Mouse (Mus musculus) thymus, adult 18-20 months (tissue): ENCODE data around the gene Tmem145.

Experiments
- DNase-seq, 2 experiments: peaks; one replicate each; pipeline ENCODE4 v3.0.0; 2022; ENCODE audit warnings: mixed read lengths in 2 of 2

Tmem145 gene

DNA sequence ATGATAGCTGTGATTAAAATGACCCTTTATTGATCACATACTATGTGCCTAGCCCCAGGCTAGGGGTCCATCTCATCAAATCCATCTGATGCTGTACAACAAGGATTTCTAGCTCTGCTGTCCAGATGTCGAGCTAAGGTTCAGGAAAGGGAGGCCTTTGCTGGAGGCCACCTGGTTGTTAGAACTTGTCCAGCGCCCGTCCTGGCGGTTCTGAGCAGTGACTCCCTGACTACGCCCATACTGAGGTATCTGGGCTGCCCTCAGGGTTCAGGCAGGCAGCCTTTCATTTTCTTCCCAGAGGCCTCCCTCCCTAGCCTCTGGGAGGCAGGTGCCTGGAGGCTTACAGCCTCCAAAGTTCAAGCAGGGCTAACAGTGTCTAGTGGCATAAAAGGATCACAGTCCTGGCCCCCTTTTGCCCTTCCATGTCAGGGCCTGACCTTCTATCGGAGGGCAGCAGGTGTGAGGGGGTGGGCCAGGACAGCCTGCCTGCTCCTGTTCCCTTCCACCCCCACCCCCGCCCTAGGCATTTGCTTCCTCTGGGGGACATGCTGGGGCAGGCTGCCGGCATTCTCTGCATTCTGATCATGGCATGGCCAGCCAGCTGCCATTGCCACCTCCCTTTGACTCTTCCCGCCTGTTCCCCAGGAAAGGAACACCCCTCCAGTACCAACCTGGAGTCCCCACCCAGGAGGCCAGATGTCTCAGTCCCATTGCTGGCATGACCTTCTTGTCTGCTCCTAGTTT, 30.2 kb upstream of the Tmem145 start:
- peak in 1 of 2 experiments; percentile 10 for DNase-seq

DNA sequence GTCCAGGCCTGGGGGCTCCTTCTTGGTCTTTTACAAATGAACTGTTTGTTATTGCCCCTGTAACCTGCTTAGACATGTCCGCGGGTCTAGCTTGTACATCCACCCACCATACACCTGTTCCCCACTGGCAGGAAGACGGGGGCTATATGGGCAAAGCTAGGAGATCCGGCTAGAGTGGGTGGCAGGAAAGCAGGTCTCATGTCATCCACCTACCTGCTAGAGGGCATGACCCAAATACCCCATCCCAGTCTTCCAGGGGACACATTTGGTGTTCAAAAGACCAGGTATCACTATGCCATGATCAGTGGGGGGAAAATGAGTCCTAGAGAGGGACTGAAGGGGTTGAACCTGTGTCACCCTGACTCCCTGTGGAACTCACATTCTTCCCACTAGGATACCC, 28.5 kb upstream of the Tmem145 start:
- peak in 1 of 2 experiments; percentile 32 for DNase-seq

DNA sequence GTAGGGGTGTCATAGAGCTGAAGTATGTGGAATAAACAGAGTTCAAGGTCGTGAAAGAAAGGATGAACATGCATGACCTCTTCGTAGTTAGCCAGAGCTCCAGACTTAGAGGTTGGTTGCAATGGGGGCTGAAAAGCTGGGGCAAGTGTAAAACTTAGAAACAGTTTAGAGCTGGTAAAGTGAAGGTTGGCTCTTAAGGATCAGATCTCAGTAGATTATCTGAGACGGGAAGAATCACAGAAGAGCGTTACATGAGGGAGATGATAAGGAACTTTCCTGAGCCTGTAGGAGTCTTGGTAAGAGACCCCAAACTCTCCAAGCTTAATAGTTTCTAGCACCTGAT, 27.9 kb upstream of the Tmem145 start:
- DNase-seq = no peak

DNA sequence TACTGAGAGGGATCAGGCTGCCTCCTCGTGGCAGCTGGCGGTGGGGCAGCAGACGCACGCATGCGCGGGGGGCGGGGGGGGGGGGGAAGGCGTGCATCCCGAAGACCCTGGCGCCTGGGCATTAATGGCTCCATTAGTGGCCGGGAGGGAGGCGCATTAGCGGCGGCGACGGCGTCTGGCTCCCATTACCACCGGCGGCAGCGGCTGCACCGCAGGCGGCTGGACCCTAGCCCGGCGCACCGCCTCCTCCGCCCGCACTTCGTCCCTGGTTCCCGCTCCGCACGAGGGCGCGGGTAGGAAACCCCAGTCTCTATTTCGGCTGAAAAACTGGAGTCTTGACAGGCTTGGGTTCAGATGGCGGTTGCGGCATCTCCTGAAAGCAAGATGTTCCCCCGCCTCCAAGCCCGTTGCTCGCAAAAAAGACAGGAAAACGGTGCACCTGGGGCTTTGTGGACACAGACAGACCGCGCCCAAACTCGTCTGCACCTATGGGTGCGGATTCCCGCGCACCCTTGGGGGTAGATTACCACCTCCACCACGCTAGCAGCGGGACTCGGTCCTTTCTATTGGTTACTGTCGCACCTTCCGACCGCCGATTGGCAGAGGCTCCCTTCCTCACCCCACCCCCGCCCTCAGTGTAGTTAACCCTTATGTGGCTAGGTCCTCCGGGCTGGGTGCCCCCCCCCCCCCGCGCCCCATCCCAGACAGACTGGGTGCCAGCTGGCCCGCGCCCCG, 27.4 kb upstream of the Tmem145 start:
- peak; percentile 89 to 96 for DNase-seq

DNA sequence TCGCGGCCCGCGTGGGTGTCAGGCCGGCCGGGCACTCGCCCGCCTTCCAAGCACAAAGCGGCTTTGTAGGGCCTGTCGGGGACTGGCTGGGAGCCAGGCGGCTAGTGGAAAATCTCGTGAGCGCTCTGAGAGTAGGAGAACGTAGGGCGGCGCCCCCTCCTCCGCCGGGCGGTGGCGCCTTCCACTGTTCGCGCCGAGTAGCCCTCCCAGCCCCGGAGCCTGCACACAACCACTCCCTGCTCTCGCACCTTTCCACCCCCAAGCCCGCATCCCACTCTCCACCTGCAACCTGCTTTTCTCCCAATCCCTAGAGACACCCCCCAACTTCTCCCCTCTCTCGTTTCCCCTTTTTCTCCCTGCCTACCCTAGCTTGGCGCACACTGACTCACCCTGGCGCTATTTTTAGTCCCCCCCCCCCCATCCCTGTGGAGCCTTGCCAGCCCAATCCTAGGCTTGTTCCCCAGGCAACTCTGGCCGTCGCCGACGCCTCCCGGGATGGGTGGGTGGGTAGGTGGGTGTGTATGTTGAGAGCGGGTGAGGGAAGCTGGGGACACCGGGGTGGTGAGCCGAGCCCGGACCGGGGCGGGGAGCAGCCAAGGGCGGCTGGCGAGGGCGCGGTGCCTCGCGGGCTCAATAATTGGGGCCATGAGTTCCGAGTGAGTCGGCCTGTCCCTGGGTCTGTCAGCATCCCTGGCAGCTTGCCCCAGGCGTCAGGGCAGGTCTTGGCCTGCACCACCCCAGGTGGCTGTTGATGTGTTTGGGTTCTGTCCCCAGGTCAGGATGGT, 26.6 kb upstream of the Tmem145 start:
- peak; percentile 76 to 83 for DNase-seq

DNA sequence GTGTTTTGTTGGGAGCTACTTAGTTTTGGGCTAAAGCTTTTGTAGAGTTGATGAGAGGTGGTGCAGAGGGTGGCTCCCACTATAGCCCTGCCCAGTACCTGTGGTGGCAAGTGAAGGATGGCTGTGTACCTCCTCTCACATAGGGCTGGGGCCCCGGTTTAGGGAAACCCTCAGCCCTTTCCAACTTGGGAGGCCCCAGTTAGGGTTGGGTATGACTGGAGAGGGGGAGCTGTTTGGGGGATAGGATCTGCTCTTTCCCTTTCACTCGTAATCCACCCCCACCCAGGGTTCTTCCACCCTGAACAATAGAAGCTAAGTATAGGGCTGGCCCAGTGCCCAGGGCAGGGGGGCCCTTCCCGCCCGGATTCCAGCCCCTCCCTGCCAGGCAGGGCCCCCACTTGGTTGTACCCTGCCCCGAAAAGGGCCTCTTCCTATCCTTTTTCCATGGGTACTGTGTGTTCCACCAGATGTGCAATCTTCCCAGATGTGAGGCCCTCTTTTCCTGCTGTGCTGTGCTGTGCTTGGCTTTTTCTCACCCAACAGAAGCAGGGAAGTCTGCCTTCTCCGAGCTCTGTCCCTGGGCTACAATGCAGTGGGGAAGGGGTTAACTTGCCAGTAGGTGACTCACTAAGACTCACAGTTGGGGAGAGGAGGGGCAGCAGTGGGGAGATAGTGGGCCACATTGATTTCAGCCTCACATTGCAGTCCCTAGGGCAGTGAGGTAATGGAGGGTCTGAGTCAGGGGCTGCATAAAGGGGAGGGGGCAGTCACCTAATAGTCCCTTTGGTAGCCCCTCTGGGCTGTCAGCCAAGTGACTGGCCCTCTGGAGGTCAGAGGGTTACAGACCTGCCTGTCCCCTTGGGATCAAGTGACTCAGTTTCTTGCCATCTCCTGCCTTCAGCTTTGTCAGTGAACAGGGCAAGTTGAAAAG, 25.8 kb upstream of the Tmem145 start:
- peak in 1 of 2 experiments; percentile 55 for DNase-seq

DNA sequence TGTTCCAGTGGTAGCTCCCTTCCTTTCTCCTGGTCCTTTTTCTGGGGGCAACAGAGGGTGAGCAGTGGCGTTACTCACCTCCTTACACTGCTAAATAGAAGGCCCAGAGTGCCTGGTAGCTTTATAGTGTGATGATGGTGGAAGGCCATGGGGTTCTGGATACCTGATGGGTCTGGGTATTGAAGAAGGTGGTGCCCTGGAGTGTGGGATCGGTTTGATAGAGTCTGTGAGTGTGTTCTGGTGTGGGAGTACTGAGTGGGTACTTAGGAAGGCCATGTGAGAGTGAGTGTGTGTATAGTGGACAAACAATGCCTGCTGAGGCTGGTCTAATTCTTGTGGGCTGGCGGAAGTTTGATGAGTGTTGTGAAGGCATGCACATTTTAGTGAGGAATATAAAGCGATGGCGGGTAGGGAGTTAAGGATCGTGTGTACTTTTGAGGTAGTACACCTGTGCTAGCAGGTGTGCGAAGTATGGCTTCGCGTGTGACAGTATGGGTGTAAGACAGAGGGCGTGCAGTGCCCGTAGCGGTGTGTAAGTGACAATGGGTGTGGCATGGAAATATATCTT, 24.7 kb upstream of the Tmem145 start:
- peak in 1 of 2 experiments; percentile 21 for DNase-seq

DNA sequence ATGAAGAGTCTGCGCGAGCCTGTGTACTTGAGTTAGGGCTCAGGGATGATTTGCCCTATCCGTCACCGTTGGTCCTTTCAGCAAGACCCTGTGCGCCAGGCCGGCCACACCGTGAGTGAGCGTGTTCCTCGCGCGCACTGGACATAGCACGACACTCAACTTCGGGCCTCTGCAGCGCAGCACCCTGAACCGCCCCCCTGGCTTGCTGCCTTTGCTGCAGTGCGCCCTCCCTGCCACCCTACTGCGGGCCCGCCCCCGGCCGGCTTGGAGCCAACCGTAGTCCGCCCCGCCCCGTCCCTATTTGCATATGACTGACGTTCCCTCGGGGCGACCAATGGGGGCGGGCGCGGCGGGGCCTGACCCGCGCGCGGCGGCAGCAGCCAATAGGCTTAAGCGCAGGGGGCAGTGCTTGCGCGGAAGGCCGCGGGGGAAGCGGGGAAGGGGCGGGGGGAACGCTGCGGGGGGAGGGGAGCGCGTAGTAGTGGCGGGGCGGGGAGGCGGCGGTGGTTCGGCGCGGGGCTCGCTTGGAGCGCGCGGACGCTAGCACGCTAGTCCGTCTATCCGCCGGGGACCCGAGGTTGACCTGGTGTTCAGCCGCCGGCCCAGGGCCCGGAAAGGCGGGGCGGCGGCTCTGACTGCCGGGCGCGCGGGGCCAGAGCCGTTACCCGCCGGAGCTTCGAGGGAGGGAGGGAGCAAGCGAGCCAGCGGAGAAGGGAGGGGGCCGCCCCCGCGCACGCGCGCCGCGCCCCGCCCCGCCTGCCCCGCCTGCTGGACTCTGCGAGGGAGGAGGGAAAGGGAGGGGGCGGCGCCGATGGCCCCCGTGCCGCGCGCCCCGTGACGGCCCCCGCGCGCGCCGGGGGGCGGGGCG, 23.9 kb upstream of the Tmem145 start:
- DNase-seq = peak; percentile 96 to 98

DNA sequence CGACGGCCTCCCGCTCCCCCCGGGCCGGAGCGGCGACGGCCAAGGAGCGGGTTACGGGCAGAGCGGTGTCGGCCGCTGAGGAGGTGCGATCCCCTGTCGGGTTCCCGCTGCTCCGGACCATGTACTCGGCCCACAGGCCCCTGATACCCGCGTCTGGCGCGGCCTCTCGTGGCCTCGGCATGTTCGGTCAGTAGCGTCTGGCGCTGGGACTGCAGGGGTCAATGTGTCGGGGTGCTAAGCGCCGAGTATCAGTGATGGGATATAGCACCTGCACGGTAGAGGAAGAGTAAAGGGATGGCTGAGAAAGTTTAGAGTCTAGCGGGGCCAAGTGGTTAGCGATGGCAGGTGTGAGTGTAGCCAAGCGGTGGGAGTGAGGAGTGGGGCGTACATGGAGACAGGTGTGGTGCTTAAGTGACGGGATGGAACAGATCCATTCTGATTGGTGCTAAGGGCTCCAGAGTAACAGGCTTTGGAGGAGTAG, 23.1 kb upstream of the Tmem145 start:
- DNase-seq = peak in 1 of 2 experiments; percentile 62

DNA sequence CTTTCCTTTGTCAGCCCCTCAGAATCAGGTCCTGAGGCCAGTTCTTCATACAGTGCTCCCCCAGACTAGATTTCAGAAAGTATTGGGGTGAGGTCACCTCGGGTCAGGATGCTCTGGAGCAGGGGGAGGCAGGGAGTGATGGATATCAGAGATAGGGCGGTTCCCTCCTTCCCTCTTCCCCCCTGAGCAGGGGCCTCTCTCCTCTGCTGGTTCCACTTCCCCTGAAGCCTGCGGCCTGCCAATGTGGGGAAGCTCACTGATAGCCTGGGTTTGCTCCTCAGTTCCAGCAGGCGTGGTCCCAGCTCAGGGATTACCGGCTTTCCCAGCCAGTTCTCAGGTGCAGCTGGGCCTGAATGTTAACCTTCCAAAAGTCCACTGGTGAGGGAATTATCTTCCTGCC, 22.3 kb upstream of the Tmem145 start:
- DNase-seq = peak in 1 of 2 experiments; percentile 19

DNA sequence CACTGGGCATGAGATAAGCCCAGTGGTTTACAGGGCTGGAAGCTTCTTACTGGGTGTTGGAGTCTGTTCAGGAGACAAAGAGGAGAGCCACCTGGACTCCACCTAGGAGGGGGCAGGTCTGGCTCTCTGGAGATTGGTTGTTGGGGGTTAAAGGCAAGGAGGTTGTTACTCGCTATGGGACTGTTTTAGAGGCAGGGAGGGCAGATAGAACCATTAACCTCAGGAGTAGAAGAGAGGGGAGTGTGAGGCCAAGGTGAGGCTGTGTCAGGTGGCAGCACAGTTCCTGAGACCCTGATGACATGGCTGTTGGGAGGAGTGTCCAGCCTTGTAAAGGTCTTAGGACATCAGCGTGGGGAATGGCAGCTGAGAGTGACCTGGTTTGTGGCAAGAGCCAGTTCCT, 21.7 kb upstream of the Tmem145 start:
- DNase-seq = no peak

DNA sequence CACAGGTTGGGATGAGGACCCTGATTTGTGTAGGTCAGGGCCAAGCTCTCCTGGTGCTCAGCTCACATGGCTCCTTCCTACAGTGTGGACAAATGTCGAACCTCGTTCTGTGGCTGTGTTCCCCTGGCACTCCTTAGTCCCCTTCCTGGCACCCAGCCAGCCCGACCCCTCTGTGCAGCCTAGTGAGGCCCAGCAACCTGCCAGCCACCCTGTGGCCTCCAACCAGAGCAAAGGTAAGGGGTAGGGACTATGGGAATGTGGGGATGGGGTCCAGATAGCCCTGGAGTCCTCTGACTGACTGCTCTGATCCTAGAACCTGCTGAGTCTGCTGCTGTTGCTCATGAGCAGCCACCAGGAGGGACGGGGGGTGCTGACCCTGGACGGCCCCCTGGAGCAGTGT, 21.1 kb upstream of the Tmem145 start:
- no peak for DNase-seq

DNA sequence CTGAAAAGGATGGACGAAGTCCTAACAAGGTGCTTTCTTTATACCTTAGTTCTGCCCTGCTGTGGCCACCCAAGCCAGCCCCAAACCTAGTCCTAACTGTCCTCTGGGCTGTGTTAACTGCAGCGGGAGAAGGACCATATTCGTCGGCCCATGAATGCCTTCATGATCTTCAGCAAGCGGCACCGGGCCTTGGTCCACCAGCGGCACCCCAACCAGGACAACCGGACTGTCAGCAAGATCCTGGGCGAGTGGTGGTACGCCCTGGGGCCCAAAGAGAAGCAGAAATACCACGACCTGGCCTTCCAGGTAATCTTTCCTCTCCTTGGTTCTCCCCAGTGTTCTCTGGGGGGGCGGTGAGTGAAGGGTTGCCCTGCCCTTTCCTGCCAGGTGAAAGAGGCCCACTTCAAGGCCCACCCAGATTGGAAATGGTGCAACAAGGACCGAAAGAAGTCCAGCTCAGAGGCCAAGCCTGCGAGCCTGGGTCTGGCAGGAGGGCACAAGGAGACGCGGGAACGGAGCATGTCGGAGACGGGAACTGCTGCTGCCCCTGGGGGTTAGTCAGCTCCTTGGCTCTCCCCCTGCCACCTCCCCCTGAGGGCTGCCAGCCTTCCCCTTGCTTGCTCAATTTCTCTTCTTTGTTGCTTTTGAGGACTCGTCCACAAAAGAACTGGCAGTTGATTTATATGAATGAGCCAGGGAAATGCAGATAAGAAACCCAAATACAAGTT, 20.2 kb upstream of the Tmem145 start:
- no peak for DNase-seq

DNA sequence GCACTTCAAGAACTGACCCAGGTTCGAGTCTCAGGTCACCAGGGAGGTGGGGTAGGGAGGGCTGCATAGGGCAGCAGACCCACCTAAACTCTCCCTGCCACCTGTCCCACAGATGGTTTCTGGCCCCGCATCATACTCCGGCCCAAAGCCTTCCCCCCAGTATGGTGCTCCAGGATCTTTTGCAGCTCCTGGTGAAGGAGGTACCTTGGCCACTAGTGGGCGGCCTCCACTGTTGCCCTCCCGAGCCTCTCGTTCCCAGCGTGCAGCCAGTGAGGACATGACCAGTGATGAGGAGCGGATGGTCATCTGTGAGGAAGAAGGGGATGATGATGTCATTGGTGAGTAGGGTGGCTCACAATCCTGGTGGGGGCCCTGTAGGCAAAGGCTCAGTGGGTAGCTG, 18.9 kb upstream of the Tmem145 start:
- no peak for DNase-seq

DNA sequence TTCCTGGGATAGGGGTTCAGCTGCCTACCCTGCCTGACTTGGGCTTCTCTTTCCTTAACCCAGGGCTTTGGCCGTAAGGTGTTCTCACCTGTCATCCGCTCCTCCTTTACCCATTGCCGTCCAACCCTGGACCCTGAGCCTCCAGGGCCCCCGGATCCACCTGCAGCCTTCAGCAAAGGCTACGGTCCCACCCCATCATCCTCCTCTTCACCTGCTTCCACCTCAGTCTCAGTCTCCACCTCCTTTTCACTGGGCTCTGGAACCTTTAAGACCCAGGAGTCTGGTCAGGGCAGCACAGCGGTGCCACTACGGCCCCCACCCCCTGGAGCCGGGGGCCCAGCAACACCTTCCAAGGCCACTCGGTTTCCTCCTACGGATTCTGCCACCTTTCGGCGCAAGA, 17.9 kb upstream of the Tmem145 start:
- no peak for DNase-seq

DNA sequence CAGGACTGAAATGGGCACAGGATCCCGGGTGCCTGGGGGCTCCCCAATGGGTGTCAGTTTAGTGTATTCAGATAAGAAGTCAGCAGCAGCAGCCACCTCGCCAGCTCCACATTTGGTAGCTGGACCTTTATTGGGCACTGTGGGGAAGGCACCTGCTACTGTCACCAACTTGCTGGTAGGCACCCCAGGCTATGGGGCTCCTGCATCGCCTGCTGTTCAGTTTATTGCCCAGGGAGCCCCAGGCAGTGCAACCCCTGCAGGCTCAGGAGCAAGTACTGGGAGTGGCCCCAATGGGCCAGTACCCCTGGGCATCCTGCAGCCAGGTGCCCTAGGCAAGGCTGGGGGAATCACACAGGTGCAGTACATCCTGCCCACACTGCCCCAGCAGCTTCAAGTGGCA, 17.2 kb upstream of the Tmem145 start:
- DNase-seq = no peak

DNA sequence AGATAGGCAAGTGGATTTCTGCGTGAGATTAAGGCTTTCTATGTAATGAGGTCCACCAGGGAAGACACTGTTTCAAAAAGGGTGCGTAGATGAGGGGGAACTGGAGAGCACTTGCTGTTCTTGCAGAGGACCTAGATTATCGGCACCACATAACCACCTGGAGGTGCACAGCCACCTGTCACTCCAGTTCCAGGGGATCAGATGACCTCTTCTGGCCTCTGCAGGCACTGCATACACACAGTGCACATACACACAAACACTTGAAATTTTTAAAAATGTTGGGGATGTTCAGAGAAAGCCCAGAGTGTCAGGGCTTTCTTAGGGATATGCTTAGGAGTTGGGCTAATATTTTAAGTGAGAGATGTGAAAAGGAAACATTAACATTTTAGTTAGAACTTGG, 16.0 kb upstream of the Tmem145 start:
- no peak for DNase-seq

DNA sequence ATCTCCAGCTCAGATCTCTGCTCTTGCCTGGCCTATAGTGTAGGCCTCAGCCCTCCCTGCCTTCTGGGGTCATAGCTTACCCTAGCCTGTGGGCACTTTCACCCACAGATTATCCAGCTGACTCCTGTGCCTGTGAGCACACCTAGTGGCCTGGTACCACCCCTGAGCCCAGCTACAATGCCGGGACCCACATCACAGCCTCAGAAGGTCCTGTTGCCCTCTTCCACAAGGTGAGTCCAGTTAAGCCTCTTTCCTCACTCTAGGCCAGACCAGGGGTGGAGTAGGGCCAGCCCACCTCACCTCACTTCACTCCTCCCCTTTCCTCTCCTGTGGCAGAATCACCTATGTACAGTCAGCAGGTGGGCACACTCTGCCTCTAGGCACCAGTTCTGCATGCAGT, 15.4 kb upstream of the Tmem145 start:
- no peak for DNase-seq

DNA sequence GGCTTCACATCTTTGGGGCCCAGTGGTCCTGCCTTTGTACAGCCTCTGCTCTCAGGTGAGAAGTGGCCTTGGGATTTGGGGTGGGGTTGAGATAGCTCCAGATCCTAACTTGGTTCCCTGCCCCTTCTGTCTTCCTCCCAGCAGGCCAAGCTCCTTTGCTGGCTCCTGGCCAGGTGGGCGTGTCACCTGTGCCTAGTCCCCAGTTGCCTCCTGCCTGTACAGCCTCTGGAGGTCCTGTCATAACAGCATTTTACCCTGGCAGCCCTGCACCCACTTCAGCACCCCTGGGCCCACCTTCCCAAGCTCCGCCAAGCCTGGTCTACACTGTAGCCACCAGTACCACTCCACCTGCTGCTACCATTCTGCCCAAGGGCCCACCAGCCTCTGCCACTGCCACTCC, 15.0 kb upstream of the Tmem145 start:
- DNase-seq = peak in 1 of 2 experiments; percentile 18

DNA sequence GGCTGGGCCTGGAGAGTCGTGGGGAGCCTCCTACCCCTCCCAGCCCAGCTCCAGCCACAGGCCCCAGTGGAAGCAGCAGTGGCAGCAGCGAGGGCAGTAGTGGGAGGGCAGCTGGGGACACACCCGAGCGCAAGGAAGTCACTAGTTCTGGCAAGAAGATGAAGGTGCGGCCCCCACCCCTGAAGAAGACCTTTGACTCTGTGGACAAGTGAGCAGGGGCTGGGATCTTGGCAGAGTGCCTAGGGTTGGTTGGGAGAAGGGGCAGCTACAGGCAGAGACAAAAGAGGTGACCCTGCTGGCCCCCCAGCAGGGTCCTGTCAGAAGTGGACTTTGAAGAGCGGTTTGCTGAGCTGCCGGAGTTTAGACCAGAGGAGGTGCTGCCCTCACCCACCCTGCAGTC, 13.8 kb upstream of the Tmem145 start:
- no peak for DNase-seq
